Mouse (Mus musculus): Measurements from ENCODE around the gene Narfl.
"Not testable (repeated sequence)": the region's sequence is repeated elsewhere in the genome, so short reads cannot be mapped to it uniquely, and the experiment has no call there.

Narfl gene

GRCm38 (mm10) chr17:25801029-25801428 lies 27.5 kb downstream of the Narfl start:
- DNase-seq (ENCODE audit: extremely low read depth, low read depth, low spot score) = no peak

DNA sequence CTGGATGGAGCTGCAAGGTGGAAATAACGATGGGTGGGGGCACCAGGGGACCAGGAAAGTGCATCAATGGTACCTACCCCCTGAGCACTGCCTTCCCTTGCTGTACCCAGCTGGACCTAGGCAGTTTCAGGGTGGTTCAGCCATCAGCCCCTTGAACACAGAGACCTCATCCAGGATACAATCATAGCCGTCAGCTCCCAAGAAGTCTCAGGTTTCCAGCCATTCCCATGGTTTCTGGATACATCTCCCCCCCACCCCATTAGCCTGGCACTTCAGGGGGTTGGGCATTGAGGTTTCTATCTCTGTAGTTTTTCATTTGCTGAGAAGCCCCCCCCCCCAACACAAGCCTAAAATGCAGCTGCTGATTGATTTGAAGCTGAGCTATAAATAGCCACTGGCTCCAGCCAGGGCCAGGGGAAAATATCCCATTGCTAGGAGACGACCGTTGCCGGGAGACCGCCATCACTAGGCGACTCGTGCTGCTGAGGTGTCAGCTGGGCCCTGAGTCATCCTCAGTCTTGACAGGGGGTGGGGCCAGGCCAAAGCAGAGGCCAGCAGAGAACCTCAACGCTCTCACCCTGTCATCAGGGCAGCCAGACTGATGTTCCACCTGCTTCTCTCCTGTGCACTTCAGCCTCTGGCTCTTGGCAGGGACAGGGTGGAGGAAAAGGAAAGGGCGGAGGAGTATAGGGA lies 29.4 kb downstream of the Narfl start:
- no peak for DNase-seq (ENCODE audit: extremely low read depth, low read depth, low spot score)

GRCm38 (mm10) chr17:25806507-25806906 lies 32.9 kb downstream of the Narfl start:
- no peak for DNase-seq (ENCODE audit: extremely low read depth, low read depth, low spot score)

DNA sequence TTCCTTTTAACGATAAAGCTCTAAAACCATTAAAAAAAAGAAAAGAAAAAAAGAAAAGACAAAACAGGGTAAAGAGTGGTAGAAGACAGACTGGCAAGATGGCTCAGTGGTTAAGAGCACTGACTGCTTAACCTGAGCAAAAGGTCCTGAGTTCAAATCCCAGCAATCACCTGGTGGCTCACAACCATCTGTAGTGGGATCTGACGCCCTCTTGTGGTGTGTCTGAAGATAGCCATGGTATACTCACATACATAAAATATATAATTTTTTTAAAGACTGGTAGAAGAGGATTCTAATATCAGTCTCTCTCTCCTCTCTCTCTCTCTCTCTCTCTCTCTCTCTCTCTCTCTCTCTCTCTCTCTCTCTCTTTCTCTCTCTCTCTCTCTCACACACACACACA lies 33.9 kb downstream of the Narfl start:
- DNase-seq (ENCODE audit: extremely low read depth, low read depth, low spot score) = not testable (repeated sequence)

DNA sequence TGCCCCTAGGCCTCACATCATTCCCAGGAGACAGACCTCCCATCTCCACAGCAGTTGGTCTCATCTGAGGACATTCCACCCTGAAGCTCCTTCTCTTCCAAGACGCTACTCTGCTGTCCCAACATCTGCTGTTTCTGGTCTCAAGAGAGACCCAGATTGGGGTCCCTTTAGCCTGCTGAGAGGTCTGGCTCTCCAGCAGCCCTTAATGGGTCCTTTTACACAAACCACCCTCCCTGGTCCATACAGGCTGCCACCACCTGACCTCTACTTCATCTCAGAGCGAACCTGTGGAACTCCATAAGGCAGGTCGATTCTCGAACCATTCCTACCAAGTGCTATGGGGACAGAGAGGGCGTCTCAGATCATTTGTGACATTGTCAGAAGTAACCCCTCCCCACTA lies 34.5 kb downstream of the Narfl start:
- DNase-seq (ENCODE audit: extremely low read depth, low read depth, low spot score) = no peak

GRCm38 (mm10) chr17:25808789-25809605 lies 35.4 kb downstream of the Narfl start, which contains the start of gene Fbxl16:
TSS of gene Fbxl16 (plus strand) at chr17:25809085.
- DNase-seq (ENCODE audit: extremely low read depth, low read depth, low spot score) = no peak

GRCm38 (mm10) chr17:25809606-25810340 lies 36.2 kb downstream of the Narfl start:
- no peak for DNase-seq (ENCODE audit: extremely low read depth, low read depth, low spot score)

GRCm38 (mm10) chr17:25810890-25811289 lies 37.3 kb downstream of the Narfl start:
- no peak for DNase-seq (ENCODE audit: extremely low read depth, low read depth, low spot score)

DNA sequence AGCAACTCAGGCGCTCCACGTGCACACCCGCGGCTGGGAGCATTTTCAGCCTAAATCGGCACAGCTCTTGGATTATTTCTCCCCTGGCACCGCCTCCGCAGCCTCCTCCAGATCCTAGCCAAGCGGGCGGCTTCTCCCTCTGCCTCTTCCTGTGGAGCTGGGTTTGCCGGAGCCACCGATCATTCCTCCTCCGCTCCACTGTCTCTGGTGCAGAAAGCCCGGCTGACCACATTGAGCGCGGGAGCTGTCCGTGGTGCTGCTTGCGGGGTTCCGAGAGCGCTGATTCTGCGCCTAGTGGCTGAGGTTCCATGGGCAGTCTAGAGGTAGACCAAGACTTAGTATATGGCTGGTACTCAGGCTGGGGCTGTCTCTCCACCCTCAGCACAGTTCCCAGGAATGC lies 39.9 kb downstream of the Narfl start:
- DNase-seq (ENCODE audit: extremely low read depth, low read depth, low spot score) = no peak

DNA sequence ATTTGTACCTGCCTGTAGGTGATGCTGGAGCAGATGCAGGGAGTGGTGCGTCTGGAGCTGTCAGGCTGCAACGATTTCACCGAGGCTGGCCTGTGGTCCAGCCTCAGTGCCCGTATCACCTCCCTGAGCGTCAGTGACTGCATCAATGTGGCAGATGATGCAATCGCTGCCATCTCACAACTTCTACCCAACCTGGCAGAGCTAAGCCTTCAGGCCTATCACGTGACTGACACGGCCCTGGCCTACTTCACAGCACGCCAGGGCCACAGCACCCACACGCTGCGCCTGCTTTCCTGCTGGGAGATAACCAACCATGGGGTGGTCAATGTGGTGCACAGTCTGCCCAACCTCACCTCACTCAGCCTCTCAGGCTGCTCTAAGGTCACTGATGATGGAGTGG lies 44.1 kb downstream of the Narfl start:
- DNase-seq (ENCODE audit: extremely low read depth, low read depth, low spot score) = no peak

DNA sequence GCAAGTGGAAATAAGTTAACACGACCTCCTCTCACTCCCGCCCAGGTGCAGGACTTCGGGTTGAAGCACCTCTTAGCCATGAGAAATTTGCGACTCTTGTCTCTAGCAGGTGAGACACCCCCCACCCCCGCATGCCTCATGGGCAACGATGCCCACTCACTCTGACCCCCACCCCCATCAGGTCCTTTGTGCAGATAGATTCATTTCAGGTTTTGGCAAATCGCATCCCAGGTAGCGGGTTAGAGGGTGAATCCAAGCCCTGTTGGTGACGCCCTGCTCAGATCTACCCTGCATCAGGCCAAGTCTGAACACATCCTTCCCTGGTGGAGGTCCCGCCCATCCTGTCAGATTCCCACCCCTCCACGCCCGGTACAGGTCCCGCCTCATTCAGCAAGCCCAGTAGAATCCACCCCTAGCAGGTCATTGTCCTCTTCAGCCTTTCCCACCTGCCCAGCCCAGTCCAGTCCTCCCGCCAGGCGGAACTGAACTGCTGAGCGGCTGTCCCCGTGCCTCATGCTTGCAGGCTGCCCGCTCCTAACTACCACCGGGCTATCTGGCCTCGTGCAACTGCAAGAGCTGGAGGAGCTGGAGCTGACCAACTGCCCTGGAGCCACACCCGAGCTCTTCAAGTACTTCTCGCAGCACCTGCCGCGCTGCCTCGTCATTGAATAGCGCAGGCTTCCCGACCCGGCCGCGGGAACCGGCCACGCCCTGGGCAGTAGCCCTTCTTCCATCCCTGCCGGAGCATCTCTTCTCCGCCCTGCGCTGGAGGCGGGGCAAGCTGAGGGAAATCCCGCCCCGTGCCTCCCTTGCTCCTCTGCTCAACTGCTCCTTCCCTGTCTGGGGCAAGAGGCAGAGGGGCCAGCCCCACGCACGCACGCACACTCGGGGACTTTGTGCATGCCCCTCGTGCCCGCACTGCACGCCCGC lies 45.5 kb downstream of the Narfl start:
- DNase-seq (ENCODE audit: extremely low read depth, low read depth, low spot score) = no peak

- no peak for DNase-seq (ENCODE audit: extremely low read depth, low read depth, low spot score)
Measured at GRCm38 (mm10) chr17:25823452-25823851, 49.9 kb downstream of the Narfl start, which contains the start of gene Wdr24. TSS of gene Wdr24 (plus strand) at chr17:25823627.

DNA sequence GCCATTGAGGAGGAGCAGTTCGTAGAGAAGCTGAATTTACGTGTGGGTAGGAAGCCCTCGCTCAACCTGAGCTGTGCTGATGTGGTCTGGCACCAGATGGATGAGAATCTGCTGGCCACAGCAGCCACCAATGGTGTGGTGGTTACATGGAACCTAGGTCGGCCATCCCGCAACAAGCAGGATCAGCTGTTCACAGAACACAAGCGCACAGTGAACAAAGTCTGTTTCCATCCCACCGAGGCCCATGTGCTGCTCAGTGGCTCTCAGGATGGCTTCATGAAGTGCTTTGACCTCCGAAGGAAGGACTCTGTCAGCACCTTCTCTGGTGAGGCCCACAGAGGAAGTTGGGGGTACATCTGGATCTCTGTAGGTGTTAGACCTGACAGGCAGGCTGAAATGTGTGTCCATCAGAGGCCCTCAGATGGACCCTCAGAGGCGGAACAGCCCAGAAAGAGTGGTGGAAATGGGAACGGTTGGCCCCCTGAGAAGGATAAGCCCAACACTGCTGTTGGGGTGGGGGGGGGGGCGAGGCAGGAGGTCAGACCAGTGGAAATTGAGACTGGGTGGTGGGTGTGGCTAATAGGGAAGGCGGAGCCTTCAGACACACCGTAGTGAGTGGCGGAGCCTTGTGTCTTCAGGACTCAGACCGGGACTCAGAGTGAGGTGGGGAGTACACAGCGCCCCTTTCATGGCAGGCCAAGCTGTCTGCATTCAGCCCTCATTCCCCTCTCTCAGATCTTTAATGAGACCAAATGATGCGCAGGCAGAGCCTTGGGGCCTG lies 51.0 kb downstream of the Narfl start:
- no peak for DNase-seq (ENCODE audit: extremely low read depth, low read depth, low spot score)

GRCm38 (mm10) chr17:25825311-25825710 lies 51.7 kb downstream of the Narfl start:
- DNase-seq (ENCODE audit: extremely low read depth, low read depth, low spot score) = no peak

- no peak for DNase-seq (ENCODE audit: extremely low read depth, low read depth, low spot score)
Measured at GRCm38 (mm10) chr17:25825984-25826570, 52.5 kb downstream of the Narfl start.

DNA sequence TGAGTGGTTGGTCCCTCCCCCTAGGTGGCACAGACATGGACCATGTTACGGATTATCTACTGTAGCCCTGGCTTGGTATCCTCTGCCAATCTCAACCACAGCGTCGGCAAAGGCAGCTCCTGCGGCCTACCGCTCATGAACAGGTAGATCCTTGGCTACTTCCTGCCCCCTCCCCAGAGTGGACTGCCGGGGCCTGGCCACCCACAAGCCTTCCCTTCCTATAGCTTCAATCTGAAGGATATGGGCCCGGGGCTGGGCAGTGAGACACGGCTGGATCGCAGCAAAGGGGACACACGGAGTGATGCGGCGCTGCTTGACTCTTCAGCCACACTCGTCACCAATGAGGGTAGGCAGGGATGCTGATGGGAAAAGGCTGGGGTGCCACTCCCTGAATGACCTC lies 53.4 kb downstream of the Narfl start:
- DNase-seq (ENCODE audit: extremely low read depth, low read depth, low spot score) = no peak

DNA sequence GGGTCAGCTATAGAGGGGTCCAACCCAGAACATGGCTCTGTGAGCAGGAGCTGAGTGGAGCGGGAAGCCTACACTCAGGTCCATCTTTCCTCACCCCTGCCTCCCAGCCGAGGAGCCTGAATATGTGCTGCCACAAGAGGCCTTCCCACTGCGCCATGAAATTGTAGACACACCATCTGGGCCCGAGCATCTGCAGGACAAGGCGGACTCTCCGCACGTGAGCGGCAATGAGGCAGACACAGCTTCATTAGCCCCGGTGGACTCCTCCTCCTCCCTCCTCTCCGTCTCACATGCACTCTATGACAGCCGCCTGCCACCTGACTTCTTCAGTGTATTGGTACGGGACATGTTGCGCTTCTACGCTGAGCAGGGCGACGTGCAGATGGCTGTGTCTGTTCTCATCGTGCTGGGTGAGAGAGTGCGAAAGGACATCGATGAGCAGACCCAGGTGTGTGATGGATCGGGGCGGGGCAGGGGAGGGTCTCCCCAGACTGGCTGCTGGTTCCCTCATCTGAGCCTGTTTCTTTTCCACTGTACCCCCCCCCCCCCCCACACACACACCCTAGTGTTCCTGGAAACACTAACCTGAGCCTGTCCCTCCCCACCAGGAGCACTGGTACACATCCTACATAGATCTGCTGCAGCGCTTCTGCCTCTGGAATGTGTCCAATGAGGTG lies 54.1 kb downstream of the Narfl start:
- no peak for DNase-seq (ENCODE audit: extremely low read depth, low read depth, low spot score)

DNA sequence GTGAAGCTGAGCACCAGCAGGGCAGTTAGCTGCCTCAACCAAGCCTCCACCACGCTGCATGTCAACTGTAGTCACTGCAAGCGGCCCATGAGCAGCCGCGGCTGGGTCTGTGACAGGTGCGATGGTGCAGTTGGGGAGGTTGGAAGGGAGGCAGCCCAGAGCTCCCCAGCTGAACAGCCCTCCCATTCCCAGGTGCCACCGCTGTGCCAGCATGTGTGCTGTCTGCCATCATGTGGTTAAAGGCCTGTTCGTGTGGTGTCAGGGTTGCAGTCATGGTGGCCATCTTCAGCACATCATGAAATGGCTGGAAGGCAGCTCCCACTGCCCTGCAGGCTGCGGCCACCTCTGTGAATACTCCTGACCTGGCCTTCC lies 54.6 kb downstream of the Narfl start:
- DNase-seq (ENCODE audit: extremely low read depth, low read depth, low spot score) = no peak
